Mouse (Mus musculus) neural tube, embryonic 11.5 days (tissue): ENCODE measurements at regions not wholly inside any gene's neighbourhood (a gene's known extent, or its start where the extent isn't known, plus 50 kb on each side); places are given as distances from the start of the nearest gene placed in this dataset.

ENCODE experiments used
- ATAC-seq: fragments of 200-750 bp; cut with Nextera tagmentation; 2 replicates; pipeline ENCODE4 v1.8.0; 2017; ENCODE audit warnings: moderate number of reproducible peaks, mild to moderate bottlenecking, moderate TSS enrichment, moderate library complexity; ENCODE audit not compliant: insufficient read depth, low FRiP score, low TSS enrichment
- DNase-seq: peaks from one replicate; pipeline ENCODE4 v3.0.0-alpha.2; 2015; ENCODE audit warnings: low spot score
- H3K27ac ChIP-seq: fragments of 300-500 bp; sonication (generic); 2 replicates; pipeline ENCODE4 v1.5.1; 2014; ENCODE audit warnings: low read depth, mild to moderate bottlenecking, low read length
- H3K27me3 ChIP-seq: fragments of 300-500 bp; sonication (generic); 2 replicates; pipeline ENCODE4 v1.6.1; 2014; ENCODE audit warnings: mild to moderate bottlenecking, low read length, mixed read lengths; ENCODE audit not compliant: control insufficient read depth, insufficient read depth
- H3K36me3 ChIP-seq: fragments of 300-500 bp; sonication (generic); 2 replicates; pipeline ENCODE4 v1.6.1; 2014; ENCODE audit warnings: mild to moderate bottlenecking, low read length, moderate library complexity, mixed read lengths; ENCODE audit not compliant: control insufficient read depth, insufficient read depth
- H3K4me1 ChIP-seq: fragments of 300-500 bp; sonication (generic); 2 replicates; pipeline ENCODE4 v1.6.1; 2014; ENCODE audit warnings: low read length, mixed read lengths; ENCODE audit not compliant: control insufficient read depth, insufficient read depth
- H3K4me2 ChIP-seq: fragments of 300-500 bp; sonication (generic); 2 replicates; pipeline ENCODE4 v1.6.1; 2014; ENCODE audit warnings: low read depth, mild to moderate bottlenecking, moderate library complexity
- H3K4me3 ChIP-seq: fragments of 300-500 bp; sonication (generic); 2 replicates; pipeline ENCODE4 v1.5.1; 2014; ENCODE audit warnings: low read depth, low read length
- H3K9ac ChIP-seq: fragments of 300-500 bp; sonication (generic); 2 replicates; pipeline ENCODE4 v1.6.1; 2014; ENCODE audit warnings: mild to moderate bottlenecking, low read length
- H3K9me3 ChIP-seq: fragments of 300-500 bp; sonication (generic); 2 replicates; pipeline ENCODE4 v1.6.1; 2016; ENCODE audit warnings: low read length; ENCODE audit not compliant: control insufficient read depth
- WGBS: fragments of 180-500 bp; shearing (Covaris S2); extraction: QIAGEN DNeasy Blood & Tissue Kit; methylation state at CpG from one replicate; pipeline ENCODE4 v1.1.7; 2014; 5-methylcytosine and 5-hydroxymethylcytosine counted together

- H3K4me3 ChIP-seq = no peak overlapping the region
- H3K27ac ChIP-seq = no peak overlapping the region
- DNase-seq (no peak), ATAC-seq (no peak)
- 81% methylated on average over 4 of the region's 4 CpGs for WGBS
- no peaks in the 10 kb centered on the region for H3K27me3 ChIP-seq
- H3K36me3 ChIP-seq = no peaks in the 10 kb centered on the region
- no peak overlapping the region for H3K9ac ChIP-seq
- no peak overlapping the region for H3K4me2 ChIP-seq
- no peaks in the 10 kb centered on the region for H3K4me1 ChIP-seq
- H3K9me3 ChIP-seq = no peaks in the 10 kb centered on the region
Measured at GRCm38 (mm10) chr1:141884356-141884755, 1638.4 kb downstream of the Kcnt2 start.

GRCm38 (mm10) chr1:141897924-141898455 lies 1652.0 kb downstream of the Kcnt2 start:
- Histone ChIP-seq H3K4me2 (no peak overlapping the region), H3K27ac (no peak overlapping the region), H3K9ac (no peak overlapping the region), H3K9me3 (no peaks in the 10 kb centered on the region), H3K4me1 (no peaks in the 10 kb centered on the region), H3K36me3 (no peaks in the 10 kb centered on the region), H3K27me3 (no peaks in the 10 kb centered on the region), H3K4me3 (no peak overlapping the region)
- DNase-seq = no peak
- 83% methylated on average over 8 of the region's 8 CpGs for WGBS
- ATAC-seq = no peak

DNA sequence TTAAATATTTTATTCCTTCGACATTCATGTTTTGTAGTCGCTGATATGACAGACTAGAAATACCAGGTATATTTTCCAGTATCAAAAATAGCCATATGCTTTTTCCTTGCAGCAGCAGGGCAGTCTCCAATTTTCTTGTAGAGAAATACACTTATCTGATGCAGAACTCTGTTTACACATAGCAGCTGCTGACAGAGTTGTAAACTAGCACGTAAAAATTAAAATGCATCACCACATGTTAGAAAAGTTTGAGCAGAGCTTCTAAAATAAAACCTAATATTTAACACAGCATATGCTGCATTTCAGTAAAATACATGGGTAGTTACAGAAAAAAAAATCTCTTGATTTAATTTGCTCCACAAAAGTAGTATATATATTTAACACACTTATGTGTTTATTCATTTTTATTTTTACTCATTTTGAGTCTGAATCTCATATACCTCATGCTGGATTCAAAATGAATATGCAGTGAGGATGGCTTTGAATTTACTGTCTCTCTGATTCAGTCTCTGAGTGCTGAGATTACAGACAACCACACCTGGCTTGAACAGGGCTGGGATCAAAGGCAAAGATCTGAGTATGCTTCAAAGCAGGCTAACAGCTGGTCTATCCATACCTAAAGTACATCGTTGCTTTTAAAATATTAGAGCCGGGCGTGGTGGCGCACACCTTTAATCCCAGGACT lies 1665.9 kb downstream of the Kcnt2 start:
- no peak for DNase-seq
- no peak for ATAC-seq

DNA sequence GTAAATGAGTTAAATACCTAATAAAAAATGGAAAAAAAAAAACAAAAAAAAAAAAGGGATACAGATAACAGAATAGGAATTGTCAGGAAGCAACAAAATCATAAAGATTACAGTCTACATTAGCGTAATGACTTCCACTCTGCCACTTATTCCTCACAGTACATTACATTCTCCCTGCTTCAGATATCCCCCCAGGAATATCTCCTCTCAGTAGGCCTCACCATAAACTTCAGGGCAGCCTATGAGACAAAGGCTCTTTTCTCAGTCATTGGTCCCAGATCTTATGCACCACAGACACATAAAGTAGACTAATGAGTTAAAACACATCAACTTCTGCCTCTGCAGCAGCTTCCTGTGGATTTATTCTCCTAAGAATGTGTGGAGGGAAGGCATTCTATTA lies 1680.2 kb downstream of the Kcnt2 start:
- no peak for DNase-seq
- Histone ChIP-seq H3K27ac (no peak overlapping the region), H3K4me2 (no peak overlapping the region), H3K9me3 (no peaks in the 10 kb centered on the region), H3K4me1 (no peaks in the 10 kb centered on the region), H3K9ac (no peak overlapping the region), H3K4me3 (no peak overlapping the region), H3K27me3 (no peaks in the 10 kb centered on the region), H3K36me3 (no peaks in the 10 kb centered on the region)
- ATAC-seq = no peak
- 79% methylated on average over 1 of the region's 1 CpGs for WGBS

More for the DNA sequence above, 1665.9 kb downstream of the Kcnt2 start:
- Histone ChIP-seq H3K4me1 (no peaks in the 10 kb centered on the region), H3K27ac (no peak overlapping the region), H3K36me3 (no peaks in the 10 kb centered on the region), H3K9ac (no peak overlapping the region), H3K4me3 (no peak overlapping the region), H3K27me3 (no peaks in the 10 kb centered on the region), H3K4me2 (no peak overlapping the region), H3K9me3 (no peaks in the 10 kb centered on the region)
- WGBS = 92% methylated on average over 7 of the region's 7 CpGs

- H3K36me3 ChIP-seq = no peaks in the 10 kb centered on the region
- WGBS = 75% methylated on average over 4 of the region's 4 CpGs
- no peak for DNase-seq
- no peak for ATAC-seq
- no peak overlapping the region for H3K9ac ChIP-seq
- H3K27ac ChIP-seq = no peak overlapping the region
- no peaks in the 10 kb centered on the region for H3K4me1 ChIP-seq
- H3K9me3 ChIP-seq = no peaks in the 10 kb centered on the region
- H3K27me3 ChIP-seq = no peaks in the 10 kb centered on the region
- no peak overlapping the region for H3K4me3 ChIP-seq
- no peak overlapping the region for H3K4me2 ChIP-seq
Measured at GRCm38 (mm10) chr1:141926804-141927203, 1680.8 kb downstream of the Kcnt2 start.

- no peak for ATAC-seq
- WGBS = 83% methylated on average over 1 of the region's 1 CpGs
- DNase-seq = no peak
- Histone ChIP-seq H3K27ac (no peak overlapping the region), H3K4me1 (no peaks in the 10 kb centered on the region), H3K9ac (no peak overlapping the region), H3K4me2 (no peak overlapping the region), H3K4me3 (no peak overlapping the region), H3K9me3 (no peaks in the 10 kb centered on the region), H3K27me3 (no peaks in the 10 kb centered on the region), H3K36me3 (no peaks in the 10 kb centered on the region)
Measured at GRCm38 (mm10) chr1:141948055-141948454, 1692.4 kb upstream of the B3galt2 start.

DNA sequence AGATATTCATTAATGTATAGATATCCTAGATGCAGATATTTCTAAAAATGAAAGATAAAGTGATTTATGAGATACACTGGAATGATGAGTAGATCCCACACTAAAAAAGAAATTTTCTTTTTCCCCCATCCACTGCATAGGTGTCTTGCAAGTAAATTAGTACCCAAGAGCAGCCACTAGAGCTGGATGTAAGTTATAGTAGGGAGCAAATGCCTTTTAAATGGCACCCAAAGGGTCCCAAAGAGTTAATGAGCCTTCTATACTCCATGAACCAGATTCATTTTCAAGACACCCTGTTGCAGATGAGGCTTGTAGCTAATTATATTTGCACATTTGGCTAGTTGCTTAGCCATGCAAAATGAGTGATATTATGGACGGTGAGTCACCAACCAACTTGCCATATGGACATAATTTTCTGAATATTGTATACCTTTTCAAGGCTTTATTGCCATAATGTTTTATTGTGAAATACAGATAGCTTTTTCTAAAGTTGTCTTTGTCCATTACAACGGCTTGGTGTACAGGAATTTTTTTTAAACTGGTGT lies 1686.1 kb upstream of the B3galt2 start:
- Histone ChIP-seq H3K4me3 (no peak overlapping the region), H3K4me1 (no peaks in the 10 kb centered on the region), H3K9ac (no peak overlapping the region), H3K27ac (no peak overlapping the region), H3K9me3 (no peaks in the 10 kb centered on the region), H3K27me3 (no peaks in the 10 kb centered on the region), H3K36me3 (no peaks in the 10 kb centered on the region), H3K4me2 (no peak overlapping the region)
- no peak for DNase-seq
- no peak for ATAC-seq
- WGBS = 93% methylated on average over 2 of the region's 2 CpGs

- H3K4me2 ChIP-seq = no peak overlapping the region
- H3K9ac ChIP-seq = no peak overlapping the region
- no peaks in the 10 kb centered on the region for H3K36me3 ChIP-seq
- DNase-seq = peak; percentile 19
- no peaks in the 10 kb centered on the region for H3K9me3 ChIP-seq
- H3K27ac ChIP-seq = no peak overlapping the region
- H3K27me3 ChIP-seq = no peaks in the 10 kb centered on the region
- 0% methylated on average over 2 of the region's 2 CpGs for WGBS
- no peak overlapping the region for H3K4me3 ChIP-seq
- ATAC-seq = no peak; the same call in 1 of the 2 replicates
- no peaks in the 10 kb centered on the region for H3K4me1 ChIP-seq
Measured at GRCm38 (mm10) chr1:141961743-141962142, 1678.7 kb upstream of the B3galt2 start.

GRCm38 (mm10) chr1:141968133-141968532 lies 1672.3 kb upstream of the B3galt2 start:
- Histone ChIP-seq H3K4me1 (no peaks in the 10 kb centered on the region), H3K9ac (no peak overlapping the region), H3K27me3 (no peaks in the 10 kb centered on the region), H3K9me3 (no peaks in the 10 kb centered on the region), H3K27ac (no peak overlapping the region), H3K4me3 (no peak overlapping the region), H3K36me3 (no peaks in the 10 kb centered on the region), H3K4me2 (no peak overlapping the region)
- DNase-seq (no peak), ATAC-seq (no peak)
- 82% methylated on average over 5 of the region's 5 CpGs for WGBS
